Mouse (Mus musculus) heart, adult 2 months (tissue): ENCODE measurements around the gene Ephb2. TPM values are rescaled to one million over a fixed set of nuclear protein-coding genes. Genes with fewer than 3 reads are reported as not detected.

Source experiments
- DNase-seq, 2 experiments: peaks; one replicate each; pipeline ENCODE4 v3.0.0; 2021
- H3K27ac ChIP-seq: fragments of 200-600 bp; 2 replicates; pipeline ENCODE4 v1.8.1; 2022
- H3K27me3 ChIP-seq: fragments of 200-500 bp; 2 replicates; pipeline ENCODE4 v1.6.1; 2012; ENCODE audit warnings: mild to moderate bottlenecking, low read length, inconsistent platforms, mixed read lengths; ENCODE audit not compliant: control insufficient read depth, insufficient read depth
- H3K36me3 ChIP-seq: fragments of 200-500 bp; 2 replicates; pipeline ENCODE4 v1.6.1; 2012; ENCODE audit warnings: low read length, inconsistent platforms; ENCODE audit not compliant: control insufficient read depth, insufficient read depth
- H3K4me1 ChIP-seq: fragments of 200-500 bp; 2 replicates; pipeline ENCODE4 v1.6.1; 2011; ENCODE audit warnings: low read length; ENCODE audit not compliant: control insufficient read depth, insufficient read depth
- H3K4me3 ChIP-seq: fragments of 200-600 bp; 2 replicates; pipeline ENCODE4 v1.8.1; 2022
- H3K79me2 ChIP-seq: fragments of 200-500 bp; replicated peaks from 2 replicates; pipeline ENCODE4 v1.6.1; 2012; ENCODE audit warnings: mild to moderate bottlenecking, inconsistent platforms, low read length, moderate library complexity, mixed read lengths; ENCODE audit not compliant: control insufficient read depth, insufficient read depth
- H3K9ac ChIP-seq: fragments of 200-500 bp; 2 replicates; pipeline ENCODE4 v1.6.1; 2012; ENCODE audit warnings: low read depth, mild to moderate bottlenecking, control low read depth, inconsistent platforms, low read length, mixed read lengths
- CTCF ChIP-seq: fragments of 200-600 bp; IDR thresholded peaks from 2 replicates; pipeline ENCODE4 v1.8.1; 2022; ENCODE audit warnings: antibody characterized with exemption, mild to moderate bottlenecking, moderate library complexity
- EP300 ChIP-seq: fragments of 200-500 bp; IDR thresholded peaks from 2 replicates; pipeline ENCODE4 v1.6.1; 2011; ENCODE audit warnings: low read depth, low read length, control low read depth; ENCODE audit not compliant: insufficient read depth
- POLR2A ChIP-seq: fragments of 200-500 bp; IDR thresholded peaks from 2 replicates; pipeline ENCODE4 v1.6.1; 2011; ENCODE audit warnings: mild to moderate bottlenecking, low read depth, low read length, control low read depth; ENCODE audit not compliant: insufficient read depth
- WGBS: fragments of 180-500 bp; shearing (Covaris S2); methylation state at CpG from one replicate; pipeline ENCODE4 v1.1.7; 2018; 5-methylcytosine and 5-hydroxymethylcytosine counted together
- intact Hi-C: fragments of 180-260 bp; cut with DNase I; formaldehyde crosslinking; loops from one replicate; pipeline ENCODE4 v1.15.1; 2025
- long read RNA-seq: library from polyadenylated mRNA; stranded (forward); transcript quantifications from one replicate; pipeline ENCODE4 v2.0.0, GENCODE M21; 2021
- polyA plus RNA-seq: library from polyadenylated mRNA; depleted of rRNA; stranded (reverse); fragments of >200 nt; gene quantifications from 2 replicates; pipeline ENCODE4 v1.2.3, GENCODE M21; 2012; rRNA removed
- total RNA-seq, 2 experiments: library from RNA; stranded (reverse); gene quantifications; 2 replicates each; pipeline ENCODE4 v1.2.3; 2021

The Ephb2 gene
- total RNA-seq = under 1 TPM; 0.73 to 0.77 TPM
- polyA plus RNA-seq = 0.96 and 1.2 TPM in 2 replicates
- long read RNA-seq = 0 reads

DNA sequence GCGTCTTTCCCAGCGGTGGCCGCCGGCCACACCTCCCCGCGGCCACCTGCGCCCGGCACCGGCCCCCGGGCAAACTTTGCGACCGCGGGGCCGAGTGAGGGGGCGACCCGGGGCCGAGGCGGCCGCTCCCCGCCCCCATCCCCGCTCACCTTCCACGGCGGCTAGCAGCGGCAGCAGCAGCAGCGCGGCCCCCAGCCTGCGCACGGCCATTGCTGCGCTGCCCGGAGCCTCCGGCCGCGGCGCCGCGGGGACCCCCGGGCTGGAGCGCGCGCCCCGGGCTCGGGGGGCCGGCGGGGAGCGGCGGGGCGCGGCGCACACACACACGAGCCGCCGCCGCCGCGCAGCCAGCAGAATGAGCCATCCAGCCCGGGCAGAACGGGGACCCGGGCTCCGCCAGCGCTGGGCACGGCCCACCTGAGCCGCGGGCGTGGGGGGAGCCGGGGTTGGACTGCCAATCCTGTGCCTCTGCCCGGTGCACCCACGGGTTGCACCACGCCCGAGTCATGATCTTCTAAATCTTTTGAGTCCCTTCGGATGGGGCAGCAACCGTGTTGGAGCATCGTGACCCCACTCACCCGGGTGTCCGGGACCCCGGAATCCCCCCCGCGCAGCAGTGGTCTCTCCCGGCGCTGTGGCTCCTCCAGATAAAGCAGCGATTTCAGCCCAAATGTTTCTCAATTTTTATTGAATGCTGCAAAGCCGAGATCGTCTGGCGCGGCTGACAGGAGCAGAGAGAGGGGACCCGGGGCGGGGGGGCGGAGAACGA is at the start of gene Ephb2:
Ephb2 (minus strand) TSS at position 368 of the 766 bp plus-strand sequence.
- intact Hi-C loops = no loop called here
- no peaks in the 10 kb centered on the region for H3K36me3 ChIP-seq
- 2% methylated on average over 86 of the region's 88 CpGs for WGBS
- TF ChIP-seq POLR2A (no peak), CTCF (no peak), EP300 (no peak)
- H3K4me1 ChIP-seq = no peaks in the 10 kb centered on the region
- H3K9ac ChIP-seq = peak within 1 kb of the TSS; percentile 46
- H3K27me3 ChIP-seq = peaks cover 15% of the 10 kb centered on the region
- H3K4me3 ChIP-seq = peak within 1 kb of the TSS; percentile 44
- H3K27ac ChIP-seq = no peak within 1 kb of the TSS
- H3K79me2 ChIP-seq = no peaks in the 10 kb centered on the region
- DNase-seq = peak; percentile 68 to 69

DNA sequence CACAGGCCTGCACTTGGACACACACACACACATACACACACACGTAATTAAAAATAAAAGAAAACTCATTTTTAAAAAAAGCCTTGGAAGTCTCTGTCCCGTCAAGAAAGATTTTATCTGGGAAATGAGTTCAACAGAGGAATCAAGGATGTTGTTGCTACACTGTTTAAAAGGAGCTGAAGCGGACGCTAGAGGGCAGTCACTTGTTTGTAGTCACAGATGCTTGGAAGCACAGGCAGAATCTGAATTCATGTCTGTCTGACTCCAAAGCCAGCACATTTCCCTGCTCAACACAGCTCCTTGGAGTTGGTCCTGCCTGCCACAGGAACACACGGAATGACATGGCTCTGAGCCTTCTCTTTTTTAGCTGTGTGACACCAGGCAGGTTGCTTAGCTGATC is 42.8 kb upstream of the Ephb2 start:
- peak; percentile 53 for TF ChIP-seq CTCF
- no peak for TF ChIP-seq POLR2A
- no peak overlapping the region for H3K4me3 ChIP-seq
- no peaks in the 10 kb centered on the region for H3K36me3 ChIP-seq
- H3K27me3 ChIP-seq = no peaks in the 10 kb centered on the region
- intact Hi-C loops = no loop called here
- H3K4me1 ChIP-seq = no peaks in the 10 kb centered on the region
- no peak overlapping the region for H3K9ac ChIP-seq
- 16% methylated on average over 5 of the region's 5 CpGs for whole genome bisulfite sequencing
- peak in 1 of 2 experiments; percentile 15 for DNase-seq
- no peak overlapping the region for H3K27ac ChIP-seq
- H3K79me2 ChIP-seq = no peaks in the 10 kb centered on the region

DNA sequence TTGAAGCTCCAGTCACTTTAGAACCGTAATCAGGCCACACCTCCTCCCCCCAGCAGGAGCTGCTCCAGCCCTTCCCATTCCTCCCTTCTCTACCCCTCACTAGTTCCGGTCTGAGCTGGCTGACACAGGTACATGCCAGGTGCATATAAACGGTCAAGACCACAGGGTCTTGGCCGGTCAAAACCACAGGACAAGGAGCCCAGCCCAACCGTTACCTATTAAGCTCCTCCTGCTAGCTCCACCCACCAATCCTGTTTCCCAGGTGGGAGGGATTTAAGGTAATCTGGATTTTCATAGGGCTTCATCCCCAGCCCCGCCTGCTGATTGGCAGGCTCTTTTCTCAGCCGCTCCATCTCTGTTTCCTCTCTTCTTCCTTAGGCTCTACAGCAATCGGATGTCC is 42.4 kb upstream of the Ephb2 start:
- 35% methylated on average over 8 of the region's 8 CpGs for WGBS
- Histone ChIP-seq H3K79me2 (no peaks in the 10 kb centered on the region), H3K36me3 (no peaks in the 10 kb centered on the region), H3K4me3 (no peak overlapping the region), H3K9ac (no peak overlapping the region), H3K4me1 (no peaks in the 10 kb centered on the region), H3K27me3 (no peaks in the 10 kb centered on the region), H3K27ac (no peak overlapping the region)
- intact Hi-C loops = no loop called here
- TF ChIP-seq POLR2A = no peak
- no peak for TF ChIP-seq EP300
- no peak for TF ChIP-seq CTCF
- no peak for DNase-seq

DNA sequence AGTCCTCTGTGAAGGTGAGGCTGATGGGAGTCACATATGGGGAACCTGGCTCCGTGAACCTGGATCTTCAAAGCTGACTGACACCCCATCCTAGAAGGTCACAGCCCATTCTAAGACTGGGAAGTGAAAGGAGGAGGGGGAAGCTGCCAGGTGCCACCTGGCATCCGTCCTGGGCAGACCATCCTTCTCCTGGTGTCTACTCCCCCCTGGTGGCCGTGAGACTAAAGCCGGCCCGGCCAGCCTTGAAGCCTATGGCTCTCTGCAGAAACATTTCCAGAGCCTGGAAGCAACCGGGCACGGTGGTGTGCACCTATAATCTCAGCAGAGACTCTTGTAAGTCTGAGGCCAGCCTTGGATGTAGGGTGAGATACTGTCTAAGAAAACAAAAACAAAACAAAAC is 41.2 kb upstream of the Ephb2 start:
- H3K4me1 ChIP-seq = no peaks in the 10 kb centered on the region
- no peaks in the 10 kb centered on the region for H3K79me2 ChIP-seq
- TF ChIP-seq EP300 (no peak), CTCF (peak; percentile 62), POLR2A (no peak)
- H3K36me3 ChIP-seq = no peaks in the 10 kb centered on the region
- peak in 1 of 2 experiments; percentile 31 for DNase-seq
- intact Hi-C loops = no loop called here
- no peak overlapping the region for H3K9ac ChIP-seq
- H3K4me3 ChIP-seq = no peak overlapping the region
- no peak overlapping the region for H3K27ac ChIP-seq
- WGBS = 21% methylated on average over 7 of the region's 7 CpGs
- no peaks in the 10 kb centered on the region for H3K27me3 ChIP-seq

DNA sequence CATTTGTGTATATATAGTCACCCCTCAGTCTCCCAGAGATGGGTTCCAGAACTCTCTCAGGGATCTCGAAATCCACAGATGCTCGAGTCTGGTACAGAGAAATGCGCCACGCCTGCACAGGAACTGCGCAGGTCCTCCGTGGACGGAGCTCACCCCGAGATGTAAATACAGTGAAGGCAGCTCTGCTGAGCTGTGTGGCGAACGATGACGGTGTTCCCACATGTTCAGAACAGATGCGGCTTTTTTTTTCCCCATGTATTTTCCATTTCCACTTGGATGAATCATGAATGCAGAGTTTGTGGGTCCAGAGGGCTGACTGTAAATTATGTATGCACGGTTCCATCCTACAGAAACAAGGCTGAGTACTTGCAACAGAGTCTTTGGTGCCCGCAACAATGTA is 39.2 kb upstream of the Ephb2 start:
- Histone ChIP-seq H3K4me3 (no peak overlapping the region), H3K4me1 (no peaks in the 10 kb centered on the region), H3K27me3 (no peaks in the 10 kb centered on the region), H3K36me3 (no peaks in the 10 kb centered on the region), H3K9ac (no peak overlapping the region), H3K27ac (no peak overlapping the region), H3K79me2 (no peaks in the 10 kb centered on the region)
- WGBS = 81% methylated on average over 14 of the region's 14 CpGs
- no peak for DNase-seq
- intact Hi-C loops = no loop called here
- no peak for TF ChIP-seq CTCF
- no peak for TF ChIP-seq POLR2A
- TF ChIP-seq EP300 = no peak

- no peak overlapping the region for H3K27ac ChIP-seq
- H3K4me1 ChIP-seq = no peaks in the 10 kb centered on the region
- no peak for TF ChIP-seq POLR2A
- no peak for TF ChIP-seq CTCF
- TF ChIP-seq EP300 = no peak
- no peaks in the 10 kb centered on the region for H3K36me3 ChIP-seq
- no peaks in the 10 kb centered on the region for H3K79me2 ChIP-seq
- no peak for DNase-seq
- H3K27me3 ChIP-seq = no peaks in the 10 kb centered on the region; the same call in 1 of the 2 replicates
- no peak overlapping the region for H3K9ac ChIP-seq
- no peak overlapping the region for H3K4me3 ChIP-seq
- intact Hi-C loops = no loop called here
- WGBS = 70% methylated on average over 6 of the region's 6 CpGs
These were observed 32.6 kb upstream of the Ephb2 start for GRCm38 (mm10) chr4:136868371-136868770.
